Mouse (Mus musculus): ENCODE results near the gene Ap3b2. TPM values are rescaled to one million over a fixed set of nuclear protein-coding genes. Genes with fewer than 3 reads are reported as not detected.

Gene Ap3b2
- polyA plus RNA-seq, 2 experiments from 2014 or later, result not detected

DNA sequence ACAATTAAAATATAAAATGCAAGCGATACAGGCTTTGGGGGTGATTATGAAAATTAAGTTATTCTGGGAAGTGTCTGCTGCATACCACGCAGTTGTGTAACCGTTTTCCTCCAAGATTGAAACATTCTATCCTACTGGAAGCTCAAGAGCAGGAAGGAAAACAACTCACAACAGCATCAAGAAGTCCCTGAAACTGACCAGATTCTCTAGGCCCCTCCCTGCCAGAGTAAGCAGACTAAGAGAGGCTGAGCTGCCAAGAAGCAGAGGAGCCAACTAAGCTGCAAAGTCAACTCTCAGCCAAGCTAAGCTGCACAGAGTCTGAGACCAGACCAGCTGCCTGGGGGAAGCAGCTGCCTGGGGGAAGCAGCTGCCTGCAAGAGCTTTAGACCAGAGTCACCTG, 18.5 kb downstream of the Ap3b2 start:
- no peak for ATAC-seq

DNA sequence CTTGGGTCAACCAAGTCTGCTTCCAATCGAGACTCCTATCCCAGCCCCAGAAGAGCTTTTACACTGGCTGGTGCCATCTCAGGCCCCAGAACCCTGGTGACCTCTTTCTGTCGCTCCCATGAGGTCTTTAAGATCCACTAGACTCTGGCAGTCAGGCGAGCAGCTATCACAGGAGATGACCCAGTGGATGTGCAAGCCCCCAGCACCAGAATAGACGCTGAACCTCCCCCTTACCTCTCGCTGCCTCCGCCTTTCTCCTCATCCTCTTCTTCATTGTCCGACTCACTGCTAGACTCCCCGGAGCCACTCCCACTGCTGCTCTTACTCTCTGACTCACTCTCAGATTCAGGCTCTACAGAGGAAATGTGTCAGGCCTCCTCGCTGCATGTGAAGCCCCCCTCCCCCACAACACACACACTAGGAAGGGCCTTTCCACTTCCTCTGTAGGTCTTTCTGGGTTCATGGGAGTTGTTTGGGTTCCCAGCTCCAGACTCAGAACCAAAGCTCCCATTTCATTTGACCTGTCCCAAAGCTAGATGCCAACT, 28.7 kb downstream of the Ap3b2 start:
- no peak for ATAC-seq

DNA sequence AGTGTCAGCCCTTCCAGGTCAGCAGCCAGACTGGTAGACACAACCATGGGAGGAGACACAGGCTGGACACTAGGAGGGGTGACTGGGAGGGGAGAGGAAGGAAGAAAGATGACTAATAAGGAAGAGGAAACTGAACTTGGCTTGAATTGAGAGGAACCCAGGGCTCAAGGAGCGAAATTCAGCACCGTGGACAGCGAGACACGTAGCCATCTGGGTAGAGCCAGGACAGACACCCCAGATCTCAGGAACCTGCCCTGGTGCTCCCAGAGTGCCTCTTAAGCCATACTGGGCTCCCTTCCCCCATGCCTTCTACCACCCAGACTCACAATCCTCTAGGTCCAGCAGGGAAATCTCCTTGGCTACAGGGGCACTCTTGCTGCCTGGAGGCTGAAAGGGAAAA, 29.6 kb downstream of the Ap3b2 start:
- ATAC-seq, result no peak

DNA sequence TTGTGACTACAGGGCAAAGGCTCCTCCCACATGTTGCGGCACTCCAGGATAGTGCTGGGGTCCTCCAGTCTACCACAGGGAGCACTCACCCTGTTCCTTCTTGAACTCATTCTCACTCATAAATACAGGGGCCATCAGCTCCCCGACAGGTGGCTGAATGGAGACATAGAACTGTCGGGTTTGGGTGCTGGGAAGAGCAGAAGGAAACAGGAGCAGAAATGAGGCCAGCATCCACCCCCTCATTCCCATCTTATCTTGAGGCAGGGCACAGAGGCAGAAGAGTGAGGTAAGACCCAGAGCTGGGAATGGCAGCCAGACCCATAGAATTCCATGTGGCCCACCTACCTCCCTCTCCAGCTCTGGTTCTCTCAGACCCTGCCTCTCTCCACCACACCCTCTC, 30.9 kb downstream of the Ap3b2 start:
- no peak for ATAC-seq

DNA sequence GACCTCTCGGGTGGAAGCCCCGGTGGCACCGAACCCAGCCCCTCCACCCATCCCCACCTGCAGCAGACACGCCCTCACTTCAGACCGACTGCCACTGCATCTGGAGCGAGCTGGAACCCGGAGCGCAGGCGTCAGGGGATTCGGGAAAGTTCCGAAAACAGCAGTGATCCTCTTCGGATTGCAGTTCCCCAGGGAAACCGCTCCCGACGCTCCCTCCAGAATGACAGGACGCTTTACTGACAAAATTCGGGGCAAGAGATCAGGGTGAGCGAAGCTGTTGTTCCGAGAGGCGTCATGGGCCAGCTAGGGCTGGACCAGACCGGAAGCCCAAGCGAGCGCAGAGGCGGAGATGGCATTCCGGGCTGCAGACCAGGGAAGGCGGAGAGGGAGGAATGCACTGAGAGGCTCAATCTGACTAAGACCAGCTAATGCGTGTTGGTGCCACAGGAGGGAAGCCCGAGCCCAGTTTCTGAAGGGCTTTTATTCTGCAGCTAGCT, 38.5 kb downstream of the Ap3b2 start, which contains the start of gene Cpeb1:
Gene Cpeb1 (minus strand): TSS at position 311 of the 497 bp plus-strand sequence.
- ATAC-seq, result no peak

DNA sequence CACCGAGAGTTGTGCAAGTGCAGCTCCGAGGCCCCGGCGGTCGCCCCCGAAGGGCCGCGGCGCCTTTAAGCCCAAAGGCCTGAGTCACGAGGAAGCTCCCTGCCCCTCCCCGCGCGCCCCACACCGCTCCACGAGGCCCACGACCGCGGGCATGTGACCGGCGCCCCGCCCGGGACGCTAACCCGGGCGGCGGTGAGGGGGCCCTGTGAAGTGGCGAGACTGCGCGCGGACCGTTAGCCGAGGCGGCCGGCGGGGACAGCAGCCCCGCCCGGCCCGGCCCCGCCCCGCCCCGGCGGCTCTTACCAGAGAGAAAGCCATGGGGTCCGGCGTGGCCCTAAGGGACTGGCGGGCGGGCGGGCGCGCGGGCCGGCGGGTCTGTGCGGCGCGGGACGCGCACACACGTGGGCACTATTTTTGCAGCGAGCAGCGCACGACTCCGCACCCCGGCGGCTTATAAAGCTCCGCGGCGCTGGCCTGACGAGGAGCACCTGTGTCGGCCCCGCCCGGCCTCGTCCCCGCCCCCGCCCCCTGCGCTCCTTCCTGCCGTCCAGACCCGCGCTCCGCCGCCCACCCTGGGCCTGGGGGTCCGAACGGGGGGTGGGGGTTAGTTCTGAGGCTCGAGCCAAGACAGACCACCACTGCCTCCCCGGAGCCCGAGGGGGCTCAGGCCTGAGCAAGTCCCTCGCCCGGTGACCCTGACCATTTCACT, 39.2 kb downstream of the Ap3b2 start:
- ATAC-seq, result no peak

DNA sequence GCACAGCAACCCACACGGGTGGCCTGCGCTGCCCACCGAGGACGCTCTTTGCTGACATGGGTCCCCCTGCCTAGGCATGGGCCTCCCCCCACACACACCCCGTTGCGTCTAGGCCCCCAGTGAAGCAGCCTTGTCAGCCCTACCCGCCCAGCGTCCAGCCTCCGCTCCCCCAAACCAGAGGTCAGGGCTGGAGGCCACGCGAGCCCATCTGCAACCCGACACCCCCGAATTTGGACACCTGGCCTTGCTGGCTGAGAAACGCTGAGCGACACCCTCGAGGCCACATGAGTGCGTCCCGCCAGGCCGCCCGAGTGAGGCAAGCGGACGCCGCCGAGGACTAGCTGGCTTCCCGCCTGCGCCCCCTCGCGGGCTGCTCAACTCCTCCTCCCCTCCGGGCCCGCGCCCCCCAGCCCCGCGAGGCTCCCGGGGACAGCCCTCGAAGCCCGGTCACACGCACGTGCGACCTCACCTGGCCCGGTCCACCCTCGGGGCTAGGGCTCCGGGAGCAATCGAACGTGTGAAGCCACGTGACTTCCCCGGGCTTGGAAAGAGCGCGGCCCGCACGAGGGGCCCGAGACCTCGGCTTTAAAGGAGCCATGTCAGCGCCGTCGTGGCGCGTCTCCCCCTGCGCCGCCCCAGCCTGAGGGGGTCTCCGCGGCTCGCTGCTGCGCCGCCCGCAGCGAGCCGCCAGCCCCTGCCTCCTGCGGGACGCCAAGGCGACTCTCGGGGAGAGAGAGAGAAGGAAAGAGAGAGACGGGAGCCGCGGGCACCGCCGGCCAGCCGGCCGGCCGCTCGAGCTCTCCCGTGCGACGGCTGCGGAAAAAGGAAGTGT, 40.1 kb downstream of the Ap3b2 start:
- ATAC-seq, result no peak

DNA sequence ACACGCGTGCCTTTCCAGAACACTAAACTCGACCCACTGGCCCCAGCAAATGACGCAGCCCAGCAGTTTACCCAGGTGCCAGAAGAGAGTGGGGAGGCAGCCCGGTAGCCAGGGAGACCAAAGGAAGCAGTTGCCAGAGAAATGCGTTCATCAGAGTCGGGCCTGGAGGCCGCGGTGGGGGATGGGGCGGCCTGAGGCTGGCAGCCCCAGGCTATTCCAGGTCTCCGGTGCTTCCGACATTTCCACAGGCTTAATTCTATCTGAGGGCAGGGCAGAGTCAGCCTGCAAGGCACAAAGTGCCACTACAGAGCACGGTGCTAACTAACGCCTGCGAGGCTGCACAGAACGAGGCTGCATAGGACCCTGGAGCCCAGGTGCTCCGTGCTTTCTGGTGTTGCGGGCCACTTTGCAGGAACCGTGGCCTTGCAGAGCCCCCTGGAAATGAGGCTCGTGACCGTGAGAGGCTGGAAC, 40.7 kb downstream of the Ap3b2 start:
- ATAC-seq, result no peak

Other genes starting within 250 kb of the Ap3b2 start
- gene Rps17, start 148.7 kb downstream of the Ap3b2 start, polyA plus RNA-seq (2017; shearing (Covaris generic)), result 1,000 to 10,000 TPM; 1,101 to 1,535 TPM
- gene Cpeb1, start 38.5 kb downstream of the Ap3b2 start, polyA plus RNA-seq (2017; shearing (Covaris generic)), result under 1 TPM in 1 of 2 experiments, not detected in 1; 0.15 TPM
- not detected for gene BC048679, start 4.4 kb upstream of the Ap3b2 start, polyA plus RNA-seq (2017; shearing (Covaris generic))
- 1 to 10 TPM; 5.3 to 6.4 TPM for gene Fsd2, start 73.0 kb upstream of the Ap3b2 start, polyA plus RNA-seq (2017; shearing (Covaris generic))
- 1 to 10 TPM; 3.1 to 5.5 TPM for gene Whamm, start 77.3 kb upstream of the Ap3b2 start, polyA plus RNA-seq (2017; shearing (Covaris generic))
- under 1 TPM in 1 of 2 experiments, not detected in 1; 0.70 TPM for gene Homer2, start 213.6 kb upstream of the Ap3b2 start, polyA plus RNA-seq (2017; shearing (Covaris generic))